Mouse (Mus musculus): ENCODE results near the gene Ccdc141. TPM values are rescaled to one million over a fixed set of nuclear protein-coding genes. Genes with fewer than 3 reads are reported as not detected.

The Ccdc141 gene
- polyA plus RNA-seq, 1 experiment = 12.8 TPM

DNA sequence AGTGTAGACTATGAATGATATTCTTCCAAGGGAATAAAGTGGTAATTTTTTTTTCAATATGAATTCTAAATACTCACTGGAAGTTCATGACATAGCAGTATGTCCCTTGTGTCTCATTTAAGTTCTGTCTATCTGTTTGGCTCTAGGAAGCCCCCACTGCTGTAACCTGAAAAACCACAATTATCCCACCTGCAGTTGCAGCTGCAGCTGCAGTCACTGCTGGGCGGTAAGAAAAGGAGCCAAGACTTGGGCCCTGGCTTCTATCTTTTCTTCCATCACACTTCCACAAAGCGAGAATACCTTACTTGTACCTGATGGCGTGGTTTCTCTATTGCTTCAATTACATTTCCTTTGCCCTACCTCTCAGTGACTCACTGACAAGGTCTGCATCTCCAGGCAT is 17.1 kb upstream of the Ccdc141 start:
- DNase-seq = no peak
- Histone ChIP-seq H3K4me3 (ENCODE audit: insufficient read depth, low read depth, low read length) (no peak overlapping the region), H3K27ac (ENCODE audit: insufficient read depth, low read depth, low read length) (no peak overlapping the region), H3K4me1 (ENCODE audit: control insufficient read depth, insufficient read depth, low read length) (no peaks in the 10 kb centered on the region), H3K27me3 (replicated peaks; ENCODE audit: control insufficient read depth, insufficient read depth, low read length) (no peaks in the 10 kb centered on the region), H3K36me3 (ENCODE audit: control insufficient read depth, insufficient read depth, low read length) (peaks cover 16% of the 10 kb centered on the region)
- TF ChIP-seq CTCF (conservative IDR thresholded peaks at IDR 0.05; ENCODE audit: insufficient read depth, insufficient read length, low read depth, low read length) (no peak), POLR2A (IDR thresholded peaks at IDR 0.05; ENCODE audit: low read depth, low read length) (no peak)
- 93% methylated on average over 3 of the region's 3 CpGs for WGBS

DNA sequence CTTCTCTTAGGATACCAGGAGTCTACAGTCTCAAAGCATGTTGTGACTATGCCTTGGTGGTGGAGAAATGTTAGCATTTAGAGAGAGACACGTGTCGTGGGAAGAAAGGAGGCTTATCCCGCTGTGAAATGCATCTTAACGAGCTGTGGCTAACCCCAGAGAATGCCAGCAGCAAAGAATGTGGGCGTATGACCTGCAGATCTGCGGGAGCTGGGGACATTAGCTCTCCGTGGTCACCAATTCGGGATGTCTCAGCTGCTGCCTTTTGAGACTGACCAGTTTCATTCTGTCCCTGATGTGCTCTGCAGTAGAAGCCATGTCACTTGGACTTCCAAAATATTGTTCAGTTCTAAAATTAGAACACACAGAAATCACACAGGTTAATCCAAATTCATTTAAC is 16.5 kb upstream of the Ccdc141 start:
- TF ChIP-seq CTCF (conservative IDR thresholded peaks at IDR 0.05; ENCODE audit: insufficient read depth, insufficient read length, low read depth, low read length) = no peak
- TF ChIP-seq POLR2A (IDR thresholded peaks at IDR 0.05; ENCODE audit: low read depth, low read length) = no peak
- 79% methylated on average over 8 of the region's 8 CpGs for WGBS
- Histone ChIP-seq H3K4me3 (ENCODE audit: insufficient read depth, low read depth, low read length) (no peak overlapping the region), H3K27ac (ENCODE audit: insufficient read depth, low read depth, low read length) (no peak overlapping the region), H3K27me3 (replicated peaks; ENCODE audit: control insufficient read depth, insufficient read depth, low read length) (no peaks in the 10 kb centered on the region), H3K36me3 (ENCODE audit: control insufficient read depth, insufficient read depth, low read length) (peaks cover 16% of the 10 kb centered on the region), H3K4me1 (ENCODE audit: control insufficient read depth, insufficient read depth, low read length) (no peaks in the 10 kb centered on the region)
- no peak for DNase-seq

DNA sequence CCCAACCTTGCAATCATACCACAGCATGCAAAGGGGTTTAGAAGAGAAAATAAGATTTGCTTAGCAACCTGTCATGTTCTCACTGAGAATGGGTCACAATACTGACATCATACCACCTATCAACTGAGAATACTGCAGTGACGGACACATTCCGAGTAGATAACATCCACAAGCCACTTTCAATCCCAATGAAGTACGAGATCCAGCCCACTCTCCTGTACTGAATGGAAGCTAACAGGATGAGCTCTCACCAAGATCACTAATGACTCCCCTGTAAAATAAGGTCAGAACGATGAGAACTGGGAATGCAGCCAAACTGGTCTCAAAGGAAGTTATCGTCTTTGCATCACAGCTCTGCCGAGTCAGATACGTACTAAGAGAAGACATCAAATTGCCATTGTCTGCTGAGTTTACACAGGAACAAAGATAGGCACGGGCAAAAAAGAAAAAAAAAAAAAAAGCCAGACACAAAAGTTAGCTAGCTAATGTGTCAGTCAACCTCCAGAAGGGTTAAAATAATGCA is 13.7 kb upstream of the Ccdc141 start:
- 62% methylated on average over 8 of the region's 8 CpGs for WGBS
- H3K4me3 ChIP-seq (ENCODE audit: insufficient read depth, low read depth, low read length) = no peak overlapping the region
- DNase-seq = no peak
- no peaks in the 10 kb centered on the region for H3K4me1 ChIP-seq (ENCODE audit: control insufficient read depth, insufficient read depth, low read length)
- H3K27ac ChIP-seq (ENCODE audit: insufficient read depth, low read depth, low read length) = no peak overlapping the region
- TF ChIP-seq CTCF (conservative IDR thresholded peaks at IDR 0.05; ENCODE audit: insufficient read depth, insufficient read length, low read depth, low read length) (no peak), POLR2A (IDR thresholded peaks at IDR 0.05; ENCODE audit: low read depth, low read length) (no peak)
- no peaks in the 10 kb centered on the region for H3K27me3 ChIP-seq (replicated peaks; ENCODE audit: control insufficient read depth, insufficient read depth, low read length)
- peaks cover 11% of the 10 kb centered on the region for H3K36me3 ChIP-seq (ENCODE audit: control insufficient read depth, insufficient read depth, low read length)

- Histone ChIP-seq H3K4me3 (ENCODE audit: insufficient read depth, low read depth, low read length) (no peak overlapping the region), H3K36me3 (ENCODE audit: control insufficient read depth, insufficient read depth, low read length) (peaks cover 11% of the 10 kb centered on the region), H3K27ac (ENCODE audit: insufficient read depth, low read depth, low read length) (no peak overlapping the region), H3K4me1 (ENCODE audit: control insufficient read depth, insufficient read depth, low read length) (no peaks in the 10 kb centered on the region), H3K27me3 (replicated peaks; ENCODE audit: control insufficient read depth, insufficient read depth, low read length) (no peaks in the 10 kb centered on the region)
- TF ChIP-seq POLR2A (IDR thresholded peaks at IDR 0.05; ENCODE audit: low read depth, low read length) (no peak), CTCF (conservative IDR thresholded peaks at IDR 0.05; ENCODE audit: insufficient read depth, insufficient read length, low read depth, low read length) (no peak)
- no peak for DNase-seq
- WGBS = 88% methylated on average over 2 of the region's 2 CpGs
Observed at GRCm38 (mm10) chr2:77183646-77184045, 13.2 kb upstream of the Ccdc141 start.

GRCm38 (mm10) chr2:77182996-77183380 is 12.6 kb upstream of the Ccdc141 start:
- Histone ChIP-seq H3K4me1 (ENCODE audit: control insufficient read depth, insufficient read depth, low read length) (no peaks in the 10 kb centered on the region), H3K36me3 (ENCODE audit: control insufficient read depth, insufficient read depth, low read length) (peaks cover 11% of the 10 kb centered on the region), H3K27ac (ENCODE audit: insufficient read depth, low read depth, low read length) (no peak overlapping the region), H3K27me3 (replicated peaks; ENCODE audit: control insufficient read depth, insufficient read depth, low read length) (no peaks in the 10 kb centered on the region), H3K4me3 (ENCODE audit: insufficient read depth, low read depth, low read length) (no peak overlapping the region)
- TF ChIP-seq CTCF (conservative IDR thresholded peaks at IDR 0.05; ENCODE audit: insufficient read depth, insufficient read length, low read depth, low read length) = no peak
- 89% methylated on average over 6 of the region's 6 CpGs for WGBS
- no peak for DNase-seq

GRCm38 (mm10) chr2:77182271-77182995 is 12.0 kb upstream of the Ccdc141 start:
- H3K4me3 ChIP-seq (ENCODE audit: insufficient read depth, low read depth, low read length) = no peak overlapping the region
- no peak for DNase-seq
- no peaks in the 10 kb centered on the region for H3K27me3 ChIP-seq (replicated peaks; ENCODE audit: control insufficient read depth, insufficient read depth, low read length)
- H3K36me3 ChIP-seq (ENCODE audit: control insufficient read depth, insufficient read depth, low read length) = peaks cover 6% of the 10 kb centered on the region
- no peaks in the 10 kb centered on the region for H3K4me1 ChIP-seq (ENCODE audit: control insufficient read depth, insufficient read depth, low read length)
- H3K27ac ChIP-seq (ENCODE audit: insufficient read depth, low read depth, low read length) = no peak overlapping the region
- WGBS = 54% methylated on average over 4 of the region's 4 CpGs
- TF ChIP-seq CTCF (conservative IDR thresholded peaks at IDR 0.05; ENCODE audit: insufficient read depth, insufficient read length, low read depth, low read length) = no peak

DNA sequence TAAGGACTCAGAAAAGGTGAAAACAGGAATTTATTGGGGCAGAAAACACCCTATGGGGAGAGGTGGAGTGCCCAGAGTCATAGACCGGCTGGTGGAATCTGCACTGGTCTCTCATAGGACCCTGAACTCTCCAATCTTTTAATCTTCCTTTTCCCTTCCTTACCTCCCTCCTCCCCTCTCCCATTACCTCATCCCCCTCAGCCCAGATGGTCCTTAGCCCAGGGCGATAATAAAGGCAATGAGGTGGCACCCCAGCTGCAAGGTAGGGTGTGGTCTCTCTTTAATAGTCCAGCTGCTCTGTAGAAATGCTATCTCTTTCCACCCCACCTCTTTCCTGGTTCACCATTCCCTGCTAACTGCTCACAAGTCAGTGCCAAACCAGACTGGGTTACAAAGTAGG is 7.0 kb upstream of the Ccdc141 start:
- H3K36me3 ChIP-seq (ENCODE audit: control insufficient read depth, insufficient read depth, low read length) = no peaks in the 10 kb centered on the region
- H3K4me1 ChIP-seq (ENCODE audit: control insufficient read depth, insufficient read depth, low read length) = peaks cover 23% of the 10 kb centered on the region
- DNase-seq = no peak
- no peak overlapping the region for H3K4me3 ChIP-seq (ENCODE audit: insufficient read depth, low read depth, low read length)
- no peak overlapping the region for H3K27ac ChIP-seq (ENCODE audit: insufficient read depth, low read depth, low read length)
- TF ChIP-seq CTCF (conservative IDR thresholded peaks at IDR 0.05; ENCODE audit: insufficient read depth, insufficient read length, low read depth, low read length) = no peak
- TF ChIP-seq POLR2A (IDR thresholded peaks at IDR 0.05; ENCODE audit: low read depth, low read length) = no peak
- no peaks in the 10 kb centered on the region for H3K27me3 ChIP-seq (replicated peaks; ENCODE audit: control insufficient read depth, insufficient read depth, low read length)
- whole genome bisulfite sequencing = 73% methylated on average over 2 of the region's 2 CpGs

Measured in kidney, adult 2 months (tissue).